Mouse (Mus musculus): ENCODE measurements around the gene Gm6358. TPM values are rescaled to one million over a fixed set of nuclear protein-coding genes. Genes with fewer than 3 reads are reported as not detected.

Gene Gm6358
- not detected for polyA plus RNA-seq (2017; shearing (Covaris generic))

DNA sequence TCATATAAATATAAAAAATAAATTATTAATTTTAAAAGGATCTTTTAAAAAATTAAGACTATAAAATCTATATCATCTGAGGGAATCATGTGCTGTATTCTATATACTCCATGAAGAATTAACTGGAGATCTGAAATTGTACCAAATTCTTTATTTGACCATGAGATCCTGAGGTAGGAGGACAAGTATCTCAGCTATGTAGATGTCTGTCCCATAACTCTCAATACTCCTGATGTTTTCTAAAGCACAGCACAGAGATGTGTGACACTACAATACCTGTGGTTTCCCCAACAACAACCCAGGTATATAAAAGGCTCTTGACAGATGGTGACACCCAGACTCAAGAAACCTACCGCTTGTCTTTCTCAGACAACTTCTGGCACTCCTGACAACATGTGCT lies at the start of gene Gm6358:
Gm6358 (plus strand) TSS at position 301 of the 400 bp plus-strand sequence.

DNA sequence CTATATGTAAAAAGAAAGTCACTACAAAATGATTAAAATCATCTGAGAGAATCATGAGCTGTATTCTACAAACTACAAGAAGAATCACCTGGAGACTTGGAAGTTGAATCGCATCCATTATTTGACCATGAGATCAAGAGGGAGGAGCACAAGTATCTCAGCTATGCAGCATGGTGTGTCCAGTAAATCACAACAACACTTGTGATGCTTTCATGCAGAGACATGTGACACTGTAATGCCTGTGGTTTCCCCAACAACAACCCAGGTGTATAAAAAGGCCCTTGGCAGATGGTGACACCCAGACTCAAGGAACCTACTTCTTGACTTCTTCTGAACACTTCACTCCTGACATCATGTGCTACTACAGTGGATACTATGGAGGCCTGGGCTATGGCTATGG lies 10.1 kb downstream of the Gm6358 start, which contains the start of gene Gm10061:
Gm10061 (plus strand) TSS at position 301 of the 400 bp plus-strand sequence.

DNA sequence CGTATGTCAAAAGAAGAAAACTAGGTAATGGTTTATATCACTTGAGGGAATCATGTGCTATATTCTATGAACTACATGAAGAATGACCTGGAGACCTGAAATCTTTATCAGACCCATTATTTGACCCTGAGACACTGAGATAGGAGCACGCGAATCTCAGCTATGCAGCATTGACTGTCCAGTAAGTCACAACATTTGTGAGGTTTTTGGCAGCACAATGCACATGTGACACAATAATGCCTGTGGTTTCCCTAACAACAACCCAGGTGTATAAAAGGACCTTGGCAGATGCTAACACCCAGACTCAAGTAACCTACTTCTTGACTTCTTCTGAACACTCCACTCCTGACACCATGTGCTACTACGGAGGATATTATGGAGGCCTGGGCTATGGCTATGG lies 17.0 kb downstream of the Gm6358 start, which contains the start of gene Gm9789:
Gm9789 (plus strand) TSS at position 301 of the 400 bp plus-strand sequence.

DNA sequence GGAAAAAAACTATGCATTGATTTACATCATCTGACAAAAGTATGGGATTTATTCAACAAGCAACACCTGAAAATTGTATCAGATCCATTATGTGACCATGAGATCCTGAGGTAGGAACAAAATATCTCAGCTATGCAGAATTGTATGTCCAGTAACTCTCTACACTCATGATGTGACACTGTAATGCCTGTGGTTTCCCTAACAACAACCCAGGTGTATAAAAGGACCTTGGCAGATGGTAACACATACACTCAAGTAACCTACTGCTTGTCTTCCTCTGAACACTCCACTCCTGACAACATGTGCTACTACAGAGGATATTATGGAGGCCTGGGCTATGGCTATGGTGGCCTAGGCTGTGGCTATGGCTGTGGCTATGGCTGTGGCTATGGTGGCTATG lies 28.5 kb downstream of the Gm6358 start, which contains the start of gene Gm7735:
Gm7735 (plus strand) TSS at position 301 of the 400 bp plus-strand sequence.

DNA sequence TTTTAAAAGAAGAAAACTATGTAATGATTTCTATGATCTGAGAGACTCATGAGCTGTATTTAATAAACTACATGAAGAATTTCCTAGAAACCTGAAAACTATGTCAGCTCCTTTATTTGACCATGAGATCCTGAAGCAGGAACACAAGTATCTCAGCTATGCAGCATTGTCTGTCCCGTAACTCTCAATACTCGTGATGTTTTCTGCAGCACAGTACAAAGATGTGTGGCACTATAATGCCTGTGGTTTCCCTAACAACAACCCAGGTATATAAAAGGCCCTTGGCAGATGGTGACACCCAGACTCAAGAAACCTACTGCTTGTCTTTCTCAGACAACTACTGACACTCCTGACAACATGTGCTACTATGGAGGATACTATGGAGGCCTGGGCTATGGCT lies 33.8 kb downstream of the Gm6358 start, which contains the start of gene 1110057P08Rik:
1110057P08Rik (plus strand) TSS at position 301 of the 400 bp plus-strand sequence.

Other genes starting within 250 kb of the Gm6358 start
- not detected for gene Krtap19-5, start 244.4 kb upstream of the Gm6358 start, polyA plus RNA-seq (2017; shearing (Covaris generic))
- not detected for gene Krtap19-9b, start 208.6 kb upstream of the Gm6358 start, polyA plus RNA-seq (2017; shearing (Covaris generic))
- gene Krtap16-3, start 178.0 kb upstream of the Gm6358 start, polyA plus RNA-seq (2017; shearing (Covaris generic)), result not detected
- gene Krtap22-2, start 130.1 kb upstream of the Gm6358 start, polyA plus RNA-seq (2017; shearing (Covaris generic)), result not detected
- not detected for gene Gm10229, start 125.6 kb upstream of the Gm6358 start, polyA plus RNA-seq (2017; shearing (Covaris generic))
- not detected for gene Krtap6-1, start 109.2 kb upstream of the Gm6358 start, polyA plus RNA-seq (2017; shearing (Covaris generic))
- not detected for gene Gm10228, start 99.4 kb upstream of the Gm6358 start, polyA plus RNA-seq (2017; shearing (Covaris generic))
- not detected for gene Krtap6-5, start 93.0 kb upstream of the Gm6358 start, polyA plus RNA-seq (2017; shearing (Covaris generic))
- not detected for gene 1110025L11Rik, start 76.8 kb upstream of the Gm6358 start, polyA plus RNA-seq (2017; shearing (Covaris generic))
- not detected for gene Krtap6-3, start 56.8 kb upstream of the Gm6358 start, polyA plus RNA-seq (2017; shearing (Covaris generic))
- not detected for gene Gm10061, start 10.2 kb downstream of the Gm6358 start, polyA plus RNA-seq (2017; shearing (Covaris generic))
- gene Gm9789, start 17.1 kb downstream of the Gm6358 start, polyA plus RNA-seq (2017; shearing (Covaris generic)), result not detected
- gene Gm7735, start 28.6 kb downstream of the Gm6358 start, polyA plus RNA-seq (2017; shearing (Covaris generic)), result not detected
- gene 1110057P08Rik, start 33.9 kb downstream of the Gm6358 start, polyA plus RNA-seq (2017; shearing (Covaris generic)), result not detected
- not detected for gene Krtap20-2, start 65.0 kb downstream of the Gm6358 start, polyA plus RNA-seq (2017; shearing (Covaris generic))

Measured in CD4-positive, CD25-positive, alpha-beta regulatory T cell (primary cell).